ENCODE assay signal across 7 mouse cellular contexts in genomic region chr2:32319586-32320580, GRCm38 (mm10). TPM values are rescaled to one million over a fixed set of nuclear protein-coding genes. Genes with fewer than 3 reads are reported as not detected.
DNase-seq lines count a peak whose midpoint lies in the region; ATAC-seq and TF ChIP-seq lines count a peak whose summit lies in the region.

No protein-coding gene starts in this region.

- no peak overlapping the region for H3K27ac ChIP-seq in hindbrain, embryonic 14.5 days
- H3K27ac ChIP-seq in stomach, postnatal 0 days (replicated peaks), result peak overlapping the region; percentile 93

- no peak for TF ChIP-seq CTCF in stomach, postnatal 0 days (IDR thresholded peaks at IDR 0.05; ENCODE audit: low read depth)

- intact Hi-C loops in gastrocnemius, postnatal 14 days (cut with DNase I; ENCODE audit: low total_unique reads), result no loop called here

- no peaks in the 10 kb centered on the region for H3K9me3 ChIP-seq in hindbrain, embryonic 14.5 days (ENCODE audit: control insufficient read depth, low read length)
- no peaks in the 10 kb centered on the region for H3K9me3 ChIP-seq in stomach, postnatal 0 days (ENCODE audit: control insufficient read depth, low read length)

- no peak for TF ChIP-seq EP300 in stomach, postnatal 0 days (optimal IDR thresholded peaks at IDR 0.05)

- no peak overlapping the region for H3K4me2 ChIP-seq in hindbrain, embryonic 14.5 days (replicated peaks)
- peak overlapping the region; percentile 62; the same call in 1 of the 2 replicates for H3K4me2 ChIP-seq in stomach, postnatal 0 days (replicated peaks; ENCODE audit: low read depth)

- 0 out of 2 replicates have a peak overlapping the region, but pooled peaks have one; percentile 20 for H3K9ac ChIP-seq in hindbrain, embryonic 14.5 days
- H3K9ac ChIP-seq in stomach, postnatal 0 days (ENCODE audit: low read length), result no peak overlapping the region

- no peak overlapping the region for H3K4me3 ChIP-seq in hindbrain, embryonic 14.5 days (replicated peaks; ENCODE audit: low read length)
- no peak overlapping the region for H3K4me3 ChIP-seq in stomach, postnatal 0 days (ENCODE audit: low read depth, low read length)

- H3K4me1 ChIP-seq in hindbrain, embryonic 14.5 days (replicated peaks; ENCODE audit: control insufficient read depth, insufficient read depth, low read length), result peaks cover 28% of the 10 kb centered on the region
- 0 out of 2 replicates have a peak, but pooled peaks cover 3% of the 10 kb centered on the region for H3K4me1 ChIP-seq in stomach, postnatal 0 days (replicated peaks; ENCODE audit: control insufficient read depth, insufficient read depth)

- no peak for ATAC-seq in hindbrain, embryonic 14.5 days (ENCODE audit: low FRiP score)
- peak; percentile 27 for ATAC-seq in stomach, postnatal 0 days (ENCODE audit: low FRiP score, low TSS enrichment)

- peak; percentile 48 for DNase-seq in ovary, postnatal 14 days (ENCODE audit: low spot score)
- no peak for DNase-seq in ovary, adult 18-20 months (ENCODE audit: low spot score)
- peak; percentile 78 for DNase-seq in gastrocnemius, postnatal 14 days
- no peak for DNase-seq in hindbrain, embryonic 14.5 days (ENCODE audit: low spot score)
- no peak for DNase-seq in stomach, postnatal 0 days (ENCODE audit: low spot score)
- DNase-seq in thymus, postnatal 36 days, result no peak
- DNase-seq in thymus, postnatal 4 days, result no peak

- peaks cover 50% of the 10 kb centered on the region for H3K36me3 ChIP-seq in hindbrain, embryonic 14.5 days (replicated peaks; ENCODE audit: control insufficient read depth, insufficient read depth)
- H3K36me3 ChIP-seq in stomach, postnatal 0 days (ENCODE audit: control insufficient read depth, insufficient read depth, low read length), result no peaks in the 10 kb centered on the region

- peaks cover 2% of the 10 kb centered on the region; the same call in 1 of the 2 replicates for H3K27me3 ChIP-seq in hindbrain, embryonic 14.5 days (ENCODE audit: control insufficient read depth, insufficient read depth, low read length)
- H3K27me3 ChIP-seq in stomach, postnatal 0 days (ENCODE audit: control insufficient read depth, insufficient read depth, low read length), result no peaks in the 10 kb centered on the region

- WGBS in hindbrain, embryonic 14.5 days, result 59% methylated on average over 9 of the region's 9 CpGs
- 30% methylated on average over 9 of the region's 9 CpGs for WGBS in stomach, postnatal 0 days

RNA-seq across cellular contexts. Expression of gene Swi5, which starts 32.0 kb away (rescaled TPM):
- total RNA-seq in gastrocnemius, postnatal 14 days (2021), result 100 to 1,000 TPM; 117 to 120 TPM
- 192 and 221 TPM in 2 replicates for polyA plus RNA-seq in hindbrain, embryonic 14.5 days (2014; fragmentation: Nextera tagmentation; extraction: Ambion mirVana)
- 254 and 313 TPM in 2 replicates for polyA plus RNA-seq in stomach, postnatal 0 days (2015; fragmentation: Nextera tagmentation; extraction: Ambion mirVana)

RNA-seq across cellular contexts. Expression of gene Ciz1, which starts 32.2 kb away (rescaled TPM):
- total RNA-seq in gastrocnemius, postnatal 14 days (2021), result 10 to 100 TPM; 29.3 to 30.0 TPM
- polyA plus RNA-seq in hindbrain, embryonic 14.5 days (2014; fragmentation: Nextera tagmentation; extraction: Ambion mirVana), result 47.5 and 49.1 TPM in 2 replicates
- polyA plus RNA-seq in stomach, postnatal 0 days (2015; fragmentation: Nextera tagmentation; extraction: Ambion mirVana), result 14.0 and 16.1 TPM in 2 replicates

RNA-seq across cellular contexts. Expression of gene Golga2, which starts 32.7 kb away (rescaled TPM):
- 10 to 100 TPM; 58.4 to 62.1 TPM for total RNA-seq in gastrocnemius, postnatal 14 days (2021)
- 26.4 and 29.6 TPM in 2 replicates for polyA plus RNA-seq in hindbrain, embryonic 14.5 days (2014; fragmentation: Nextera tagmentation; extraction: Ambion mirVana)
- 18.1 and 18.5 TPM in 2 replicates for polyA plus RNA-seq in stomach, postnatal 0 days (2015; fragmentation: Nextera tagmentation; extraction: Ambion mirVana)

RNA-seq across cellular contexts. Expression of gene Dnm1, which starts 33.3 kb away (rescaled TPM):
- total RNA-seq in gastrocnemius, postnatal 14 days (2021), result 10 to 100 TPM in 1 of 2 experiments, 1 to 10 TPM in 1; 9.8 to 13.5 TPM
- polyA plus RNA-seq in hindbrain, embryonic 14.5 days (2014; fragmentation: Nextera tagmentation; extraction: Ambion mirVana), result 123 and 132 TPM in 2 replicates
- polyA plus RNA-seq in stomach, postnatal 0 days (2015; fragmentation: Nextera tagmentation; extraction: Ambion mirVana), result 5.6 and 6.2 TPM in 2 replicates

RNA-seq across cellular contexts. Expression of gene Uck1, which starts 59.9 kb away (rescaled TPM):
- total RNA-seq in gastrocnemius, postnatal 14 days (2021), result 10 to 100 TPM; 14.7 to 15.2 TPM
- polyA plus RNA-seq in hindbrain, embryonic 14.5 days (2014; fragmentation: Nextera tagmentation; extraction: Ambion mirVana), result 76.0 and 86.5 TPM in 2 replicates
- polyA plus RNA-seq in stomach, postnatal 0 days (2015; fragmentation: Nextera tagmentation; extraction: Ambion mirVana), result 32.2 and 34.8 TPM in 2 replicates

Comparison
In these comparisons a context has a peak if more than half of its experiments do, and no peak if none do; other contexts are left out.
1. DNase-seq: peak in ovary, postnatal 14 days (single experiment) and gastrocnemius, postnatal 14 days (single experiment); none in ovary, adult 18-20 months (single experiment), hindbrain, embryonic 14.5 days (single experiment), stomach, postnatal 0 days (single experiment), thymus, postnatal 36 days (0 of 2) and thymus, postnatal 4 days (single experiment).